Mouse (Mus musculus): Measurements from ENCODE around the gene Glo1. TPM values are rescaled to one million over a fixed set of nuclear protein-coding genes. Genes with fewer than 3 reads are reported as not detected.

The Glo1 gene
- polyA plus RNA-seq, 1 experiment from 2014 or later = 234 TPM

- no peaks in the 10 kb centered on the region for H3K9me3 ChIP-seq (replicated peaks)
- 87% methylated on average over 6 of the region's 6 CpGs for WGBS (ENCODE audit: insufficient replicate concordance)
- H3K27me3 ChIP-seq = no peaks in the 10 kb centered on the region
- no peak overlapping the region for H3K4me3 ChIP-seq (replicated peaks)
- H3K4me1 ChIP-seq (replicated peaks) = peaks cover 36% of the 10 kb centered on the region
- H3K4me2 ChIP-seq = no peak overlapping the region
- peaks cover 86% of the 10 kb centered on the region for H3K36me3 ChIP-seq (replicated peaks)
- no peak for ATAC-seq (ENCODE audit: insufficient read depth)
- no peak overlapping the region for H3K27ac ChIP-seq (replicated peaks)
- no peak overlapping the region for H3K9ac ChIP-seq
Observed at GRCm38 (mm10) chr17:30604296-30604695, 22.4 kb downstream of the Glo1 start.

GRCm38 (mm10) chr17:30602175-30602574, 24.5 kb downstream of the Glo1 start:
- H3K27me3 ChIP-seq = no peaks in the 10 kb centered on the region
- H3K4me2 ChIP-seq = no peak overlapping the region
- no peak overlapping the region for H3K27ac ChIP-seq (replicated peaks)
- no peak overlapping the region for H3K4me3 ChIP-seq (replicated peaks)
- peaks cover 15% of the 10 kb centered on the region for H3K4me1 ChIP-seq (replicated peaks)
- ATAC-seq (ENCODE audit: insufficient read depth) = no peak
- peaks cover 96% of the 10 kb centered on the region for H3K36me3 ChIP-seq (replicated peaks)
- H3K9ac ChIP-seq = no peak overlapping the region
- WGBS (ENCODE audit: insufficient replicate concordance) = 88% methylated on average over 14 of the region's 14 CpGs
- H3K9me3 ChIP-seq (replicated peaks) = no peaks in the 10 kb centered on the region

- H3K4me3 ChIP-seq (replicated peaks) = no peak overlapping the region
- no peak overlapping the region for H3K27ac ChIP-seq (replicated peaks)
- H3K27me3 ChIP-seq = no peaks in the 10 kb centered on the region
- 0 out of 2 replicates have a peak, but pooled peaks cover 2% of the 10 kb centered on the region for H3K4me1 ChIP-seq (replicated peaks)
- WGBS (ENCODE audit: insufficient replicate concordance) = 85% methylated on average over 5 of the region's 5 CpGs
- peaks cover 91% of the 10 kb centered on the region for H3K36me3 ChIP-seq (replicated peaks)
- ATAC-seq (ENCODE audit: insufficient read depth) = no peak
- H3K4me2 ChIP-seq = no peak overlapping the region
- no peaks in the 10 kb centered on the region for H3K9me3 ChIP-seq (replicated peaks)
- H3K9ac ChIP-seq = no peak overlapping the region
Observed at GRCm38 (mm10) chr17:30598300-30598699, 28.4 kb downstream of the Glo1 start.

GRCm38 (mm10) chr17:30597786-30598185, 28.9 kb downstream of the Glo1 start:
- no peak overlapping the region for H3K9ac ChIP-seq
- H3K4me3 ChIP-seq (replicated peaks) = no peak overlapping the region
- H3K27me3 ChIP-seq = no peaks in the 10 kb centered on the region
- peaks cover 91% of the 10 kb centered on the region for H3K36me3 ChIP-seq (replicated peaks)
- no peak overlapping the region for H3K4me2 ChIP-seq
- H3K4me1 ChIP-seq (replicated peaks) = 0 out of 2 replicates have a peak, but pooled peaks cover 2% of the 10 kb centered on the region
- no peak overlapping the region for H3K27ac ChIP-seq (replicated peaks)
- ATAC-seq (ENCODE audit: insufficient read depth) = no peak
- 91% methylated on average over 9 of the region's 9 CpGs for WGBS (ENCODE audit: insufficient replicate concordance)
- H3K9me3 ChIP-seq (replicated peaks) = no peaks in the 10 kb centered on the region

- no peaks in the 10 kb centered on the region for H3K4me1 ChIP-seq (replicated peaks)
- 72% methylated on average over 6 of the region's 6 CpGs for WGBS (ENCODE audit: insufficient replicate concordance)
- ATAC-seq (ENCODE audit: insufficient read depth) = no peak
- H3K4me2 ChIP-seq = no peak overlapping the region
- no peaks in the 10 kb centered on the region for H3K9me3 ChIP-seq (replicated peaks)
- H3K9ac ChIP-seq = no peak overlapping the region
- H3K36me3 ChIP-seq (replicated peaks) = peaks cover 80% of the 10 kb centered on the region
- H3K27ac ChIP-seq (replicated peaks) = no peak overlapping the region
- no peaks in the 10 kb centered on the region for H3K27me3 ChIP-seq
- no peak overlapping the region for H3K4me3 ChIP-seq (replicated peaks)
Observed at GRCm38 (mm10) chr17:30594846-30595245, 31.8 kb downstream of the Glo1 start.

GRCm38 (mm10) chr17:30594407-30594806, 32.3 kb downstream of the Glo1 start:
- 76% methylated on average over 5 of the region's 5 CpGs for WGBS (ENCODE audit: insufficient replicate concordance)
- H3K9me3 ChIP-seq (replicated peaks) = no peaks in the 10 kb centered on the region
- H3K4me3 ChIP-seq (replicated peaks) = no peak overlapping the region
- no peak overlapping the region for H3K27ac ChIP-seq (replicated peaks)
- H3K27me3 ChIP-seq = no peaks in the 10 kb centered on the region
- no peak overlapping the region for H3K4me2 ChIP-seq
- peaks cover 77% of the 10 kb centered on the region for H3K36me3 ChIP-seq (replicated peaks)
- H3K9ac ChIP-seq = no peak overlapping the region
- ATAC-seq (ENCODE audit: insufficient read depth) = no peak
- H3K4me1 ChIP-seq (replicated peaks) = no peaks in the 10 kb centered on the region

GRCm38 (mm10) chr17:30590417-30591198, 36.1 kb downstream of the Glo1 start:
- no peaks in the 10 kb centered on the region for H3K9me3 ChIP-seq (replicated peaks)
- 63% methylated on average over 17 of the region's 17 CpGs for WGBS (ENCODE audit: insufficient replicate concordance)
- no peaks in the 10 kb centered on the region for H3K27me3 ChIP-seq
- H3K9ac ChIP-seq = no peak overlapping the region
- no peak overlapping the region for H3K4me2 ChIP-seq
- no peak for ATAC-seq (ENCODE audit: insufficient read depth)
- no peaks in the 10 kb centered on the region for H3K4me1 ChIP-seq (replicated peaks)
- no peak overlapping the region for H3K4me3 ChIP-seq (replicated peaks)
- peaks cover 40% of the 10 kb centered on the region for H3K36me3 ChIP-seq (replicated peaks)
- H3K27ac ChIP-seq (replicated peaks) = no peak overlapping the region

GRCm38 (mm10) chr17:30583258-30584001, 43.2 kb downstream of the Glo1 start:
- H3K4me2 ChIP-seq = no peak overlapping the region
- no peaks in the 10 kb centered on the region for H3K9me3 ChIP-seq (replicated peaks)
- no peak overlapping the region for H3K9ac ChIP-seq
- no peak overlapping the region for H3K4me3 ChIP-seq (replicated peaks)
- H3K27ac ChIP-seq (replicated peaks) = no peak overlapping the region
- H3K27me3 ChIP-seq = no peaks in the 10 kb centered on the region
- no peaks in the 10 kb centered on the region for H3K36me3 ChIP-seq (replicated peaks)
- ATAC-seq (ENCODE audit: insufficient read depth) = no peak
- WGBS (ENCODE audit: insufficient replicate concordance) = 57% methylated on average over 2 of the region's 2 CpGs
- no peaks in the 10 kb centered on the region for H3K4me1 ChIP-seq (replicated peaks)

- H3K4me1 ChIP-seq (replicated peaks) = no peaks in the 10 kb centered on the region; the same call in 1 of the 2 replicates
- 62% methylated on average over 3 of the region's 3 CpGs for WGBS (ENCODE audit: insufficient replicate concordance)
- H3K27me3 ChIP-seq = no peaks in the 10 kb centered on the region
- no peak overlapping the region for H3K27ac ChIP-seq (replicated peaks)
- H3K4me3 ChIP-seq (replicated peaks) = no peak overlapping the region
- H3K9ac ChIP-seq = no peak overlapping the region
- H3K4me2 ChIP-seq = no peak overlapping the region
- H3K9me3 ChIP-seq (replicated peaks) = no peaks in the 10 kb centered on the region
- no peak for ATAC-seq (ENCODE audit: insufficient read depth)
- no peaks in the 10 kb centered on the region for H3K36me3 ChIP-seq (replicated peaks)
Observed at GRCm38 (mm10) chr17:30582313-30582712, 44.4 kb downstream of the Glo1 start.

- H3K36me3 ChIP-seq (replicated peaks) = no peaks in the 10 kb centered on the region
- no peaks in the 10 kb centered on the region for H3K27me3 ChIP-seq
- no peak overlapping the region for H3K9ac ChIP-seq
- 81% methylated on average over 6 of the region's 6 CpGs for WGBS (ENCODE audit: insufficient replicate concordance)
- peaks cover 9% of the 10 kb centered on the region for H3K4me1 ChIP-seq (replicated peaks)
- H3K9me3 ChIP-seq (replicated peaks) = no peaks in the 10 kb centered on the region
- ATAC-seq (ENCODE audit: insufficient read depth) = no peak
- H3K4me2 ChIP-seq = no peak overlapping the region
- no peak overlapping the region for H3K4me3 ChIP-seq (replicated peaks)
- H3K27ac ChIP-seq (replicated peaks) = no peak overlapping the region
Observed at GRCm38 (mm10) chr17:30581201-30581600, 45.5 kb downstream of the Glo1 start.

GRCm38 (mm10) chr17:30580781-30581180, 45.9 kb downstream of the Glo1 start:
- Histone ChIP-seq H3K9ac (no peak overlapping the region), H3K36me3 (replicated peaks) (no peaks in the 10 kb centered on the region), H3K4me1 (replicated peaks) (peaks cover 9% of the 10 kb centered on the region), H3K27ac (replicated peaks) (no peak overlapping the region), H3K9me3 (replicated peaks) (no peaks in the 10 kb centered on the region), H3K4me3 (replicated peaks) (no peak overlapping the region), H3K4me2 (no peak overlapping the region), H3K27me3 (no peaks in the 10 kb centered on the region)
- no peak for ATAC-seq (ENCODE audit: insufficient read depth)
- WGBS (ENCODE audit: insufficient replicate concordance) = 49% methylated on average over 1 of the region's 1 CpGs

Measured in liver, embryonic 15.5 days (tissue).